Mouse (Mus musculus) heart, postnatal 0 days (tissue): ENCODE results near the gene Apol7e.

Experiments used
- CTCF ChIP-seq: IDR thresholded peaks from 2 replicates; pipeline ENCODE4 v1.5.1; 2016; ENCODE audit warnings: antibody characterized with exemption, control low read depth, low read depth
- EP300 ChIP-seq: IDR thresholded peaks from 2 replicates; pipeline ENCODE4 v1.6.1; 2016; ENCODE audit warnings: antibody characterized with exemption, low read depth

DNA sequence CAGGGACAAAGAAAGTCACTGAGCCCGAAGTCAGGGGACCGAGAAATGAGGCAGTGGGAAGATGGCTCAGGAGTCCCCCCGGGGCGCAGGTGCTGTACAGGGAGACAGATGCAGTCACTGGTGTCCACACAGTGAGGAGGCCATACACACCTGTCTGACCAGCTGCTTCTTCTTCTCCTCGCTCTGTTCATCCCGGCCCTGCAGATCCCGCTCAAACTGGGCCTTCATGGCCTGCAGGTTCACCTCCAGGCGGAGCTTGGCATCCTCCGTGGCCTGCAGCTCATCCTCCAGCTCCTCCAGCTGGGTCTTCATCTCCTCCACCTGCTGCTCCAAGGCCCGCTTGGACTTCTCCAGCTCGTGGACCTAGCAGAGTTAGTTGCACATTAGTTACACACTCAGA, 68.3 kb downstream of the Apol7e start:
- TF ChIP-seq CTCF, result no peak
- TF ChIP-seq EP300, result no peak
